ENCODE assay signal across 17 mouse cellular contexts in genomic region chr9:50886870-50887269, GRCm38 (mm10). TPM values are rescaled to one million over a fixed set of nuclear protein-coding genes. Genes with fewer than 3 reads are reported as not detected.
DNase-seq lines count a peak whose midpoint lies in the region; ATAC-seq and TF ChIP-seq lines count a peak whose summit lies in the region.
"Had no signal": no experiment of that assay in that cellular context is flagged by ENCODE, and none has a peak within 500 bp of the region (broad histone marks: within the 10 kb centered on the region; RNA-seq: fewer than 3 reads in every experiment).

No protein-coding gene starts in this region.

- no peaks in the 10 kb centered on the region for H3K27me3 ChIP-seq in heart, embryonic 15.5 days
- H3K27me3 ChIP-seq in lung, embryonic 15.5 days = no peaks in the 10 kb centered on the region
- H3K27me3 ChIP-seq in intestine, embryonic 15.5 days (replicated peaks) = no peaks in the 10 kb centered on the region
- H3K27me3 ChIP-seq in small intestine, adult 2 months (ENCODE audit: control insufficient read depth, insufficient read depth, low read length) = no peaks in the 10 kb centered on the region
- H3K27me3 ChIP-seq in hindbrain, embryonic 12.5 days = no peaks in the 10 kb centered on the region
- H3K27me3 ChIP-seq: hindbrain, embryonic 15.5 days; limb, embryonic 15.5 days; midbrain, embryonic 15.5 days had no signal

- TF ChIP-seq CTCF in lung, adult 2 months (IDR thresholded peaks at IDR 0.05; ENCODE audit: insufficient read depth, low read length) = no peak
- no peak for TF ChIP-seq CTCF in small intestine, adult 2 months (IDR thresholded peaks at IDR 0.05; ENCODE audit: extremely low read depth, insufficient read length, insufficient replicate concordance, low read depth, low read length)

- WGBS in heart, embryonic 15.5 days = 96% methylated on average over 1 of the region's 1 CpGs
- WGBS in lung, embryonic 15.5 days = 84% methylated on average over 1 of the region's 1 CpGs
- 79% methylated on average over 1 of the region's 1 CpGs for WGBS in lung, adult 2 months
- 100% methylated on average over 1 of the region's 1 CpGs for WGBS in intestine, embryonic 15.5 days
- 38% methylated on average over 1 of the region's 1 CpGs for WGBS in small intestine, adult 2 months
- 100% methylated on average over 1 of the region's 1 CpGs for WGBS in hindbrain, embryonic 12.5 days

- H3K4me2 ChIP-seq in heart, embryonic 15.5 days = no peak overlapping the region
- no peak overlapping the region for H3K4me2 ChIP-seq in lung, embryonic 15.5 days
- no peak overlapping the region for H3K4me2 ChIP-seq in intestine, embryonic 15.5 days (replicated peaks)
- H3K4me2 ChIP-seq in hindbrain, embryonic 12.5 days (replicated peaks) = no peak overlapping the region
- H3K4me2 ChIP-seq: hindbrain, embryonic 15.5 days; limb, embryonic 15.5 days; lung, embryonic 14.5 days; midbrain, embryonic 15.5 days had no signal

- no peaks in the 10 kb centered on the region; the same call in 1 of the 2 replicates for H3K36me3 ChIP-seq in heart, embryonic 15.5 days
- H3K36me3 ChIP-seq in lung, embryonic 15.5 days = 0 out of 2 replicates have a peak, but pooled peaks cover 6% of the 10 kb centered on the region
- 0 out of 2 replicates have a peak, but pooled peaks cover 4% of the 10 kb centered on the region for H3K36me3 ChIP-seq in intestine, embryonic 15.5 days
- H3K36me3 ChIP-seq in small intestine, adult 2 months (ENCODE audit: control insufficient read depth, insufficient read depth, low read length) = peaks cover 1% of the 10 kb centered on the region; the same call in 1 of the 2 replicates
- H3K36me3 ChIP-seq in hindbrain, embryonic 12.5 days = peaks cover 10% of the 10 kb centered on the region; the same call in 1 of the 2 replicates
- H3K36me3 ChIP-seq: hindbrain, embryonic 15.5 days; midbrain, embryonic 15.5 days had no signal

- no peaks in the 10 kb centered on the region for H3K9me3 ChIP-seq in heart, embryonic 15.5 days (replicated peaks)
- H3K9me3 ChIP-seq in lung, embryonic 15.5 days = no peaks in the 10 kb centered on the region
- no peaks in the 10 kb centered on the region for H3K9me3 ChIP-seq in intestine, embryonic 15.5 days
- H3K9me3 ChIP-seq in hindbrain, embryonic 12.5 days (replicated peaks) = no peaks in the 10 kb centered on the region
- H3K9me3 ChIP-seq: hindbrain, embryonic 15.5 days; limb, embryonic 15.5 days; midbrain, embryonic 15.5 days had no signal

- ATAC-seq in heart, embryonic 15.5 days (replicated peaks; ENCODE audit: insufficient number of reproducible peaks, insufficient read depth, low FRiP score, low read depth) = no peak
- no peak for ATAC-seq in lung, embryonic 15.5 days (ENCODE audit: borderline replicate concordance, extremely low read depth, low FRiP score, low TSS enrichment)
- ATAC-seq in intestine, embryonic 15.5 days = peak; percentile 12; the same call in 1 of the 2 replicates
- ATAC-seq in hindbrain, embryonic 12.5 days (ENCODE audit: low FRiP score) = no peak
- ATAC-seq: midbrain, embryonic 15.5 days had no signal

- H3K4me1 ChIP-seq in heart, embryonic 15.5 days (replicated peaks) = peaks cover 37% of the 10 kb centered on the region
- H3K4me1 ChIP-seq in lung, embryonic 15.5 days = peaks cover 50% of the 10 kb centered on the region
- H3K4me1 ChIP-seq in lung, adult 2 months (ENCODE audit: control insufficient read depth, insufficient read depth, low read length) = peaks cover 29% of the 10 kb centered on the region
- peaks cover 28% of the 10 kb centered on the region for H3K4me1 ChIP-seq in intestine, embryonic 15.5 days (replicated peaks)
- H3K4me1 ChIP-seq in small intestine, adult 2 months (ENCODE audit: control insufficient read depth, insufficient read depth, insufficient read length, low read length) = peaks cover 9% of the 10 kb centered on the region; the same call in 1 of the 2 replicates
- H3K4me1 ChIP-seq in hindbrain, embryonic 12.5 days = peaks cover 15% of the 10 kb centered on the region

- no peak for TF ChIP-seq POLR2A in lung, adult 2 months (IDR thresholded peaks at IDR 0.05; ENCODE audit: borderline replicate concordance, extremely low read depth, low read depth, low read length)
- no peak for TF ChIP-seq POLR2A in small intestine, adult 2 months (IDR thresholded peaks at IDR 0.05; ENCODE audit: low read depth, low read length)

- H3K9ac ChIP-seq in heart, embryonic 15.5 days = no peak overlapping the region
- no peak overlapping the region for H3K9ac ChIP-seq in lung, embryonic 15.5 days
- H3K9ac ChIP-seq in intestine, embryonic 15.5 days = no peak overlapping the region
- no peak overlapping the region for H3K9ac ChIP-seq in hindbrain, embryonic 12.5 days
- H3K9ac ChIP-seq: hindbrain, embryonic 15.5 days; limb, embryonic 15.5 days; lung, embryonic 14.5 days; midbrain, embryonic 15.5 days had no signal

- H3K4me3 ChIP-seq in heart, embryonic 15.5 days = no peak overlapping the region
- no peak overlapping the region for H3K4me3 ChIP-seq in lung, embryonic 15.5 days
- no peak overlapping the region for H3K4me3 ChIP-seq in lung, adult 2 months (replicated peaks; ENCODE audit: extremely low read depth, low read depth, low read length)
- no peak overlapping the region for H3K4me3 ChIP-seq in intestine, embryonic 15.5 days (replicated peaks)
- no peak overlapping the region for H3K4me3 ChIP-seq in small intestine, adult 2 months (ENCODE audit: low read depth, low read length)
- no peak overlapping the region for H3K4me3 ChIP-seq in hindbrain, embryonic 12.5 days
- H3K4me3 ChIP-seq: hindbrain, embryonic 15.5 days; limb, embryonic 15.5 days; midbrain, embryonic 15.5 days had no signal

- H3K27ac ChIP-seq in heart, embryonic 15.5 days = peak overlapping the region; percentile 32; the same call in 1 of the 2 replicates
- peak overlapping the region; percentile 54 for H3K27ac ChIP-seq in lung, embryonic 15.5 days
- 0 out of 2 replicates have a peak overlapping the region, but pooled peaks have one; percentile 17 for H3K27ac ChIP-seq in intestine, embryonic 15.5 days
- H3K27ac ChIP-seq in small intestine, adult 2 months (ENCODE audit: insufficient read depth, low read depth, low read length) = 0 out of 2 replicates have a peak overlapping the region, but pooled peaks have one; percentile 11
- H3K27ac ChIP-seq in hindbrain, embryonic 12.5 days = no peak overlapping the region
- H3K27ac ChIP-seq: hindbrain, embryonic 15.5 days; limb, embryonic 15.5 days; midbrain, embryonic 15.5 days had no signal

- no peak for DNase-seq in heart, postnatal 4 days
- DNase-seq in lung, adult 2 months = no peak
- DNase-seq: adrenal gland, postnatal 36 days; cerebellum, adult 18-20 months; kidney, adult 18-20 months; kidney, postnatal 4 days; right cerebral cortex, postnatal 25 days; thymus, postnatal 14 days had no signal

RNA-seq across cellular contexts. Expression of gene Ppp2r1b, which starts 41.8 kb away (rescaled TPM):
- 33.4 and 42.5 TPM in 2 replicates for polyA plus RNA-seq in heart, embryonic 15.5 days (2015; fragmentation: Nextera tagmentation; extraction: Ambion mirVana)
- 10 to 100 TPM; 24.0 to 29.8 TPM for total RNA-seq in heart, postnatal 4 days (2021)
- 62.1 and 66.1 TPM in 2 replicates for polyA plus RNA-seq in lung, embryonic 15.5 days (2015; fragmentation: Nextera tagmentation; extraction: Ambion mirVana)
- polyA plus RNA-seq in lung, adult 2 months (2012; rRNA removed) = 6.8 and 12.5 TPM in 2 replicates
- 62.8 and 65.7 TPM in 2 replicates for polyA plus RNA-seq in intestine, embryonic 15.5 days (2015; fragmentation: Nextera tagmentation; extraction: Ambion mirVana)
- polyA plus RNA-seq in small intestine, adult 2 months (2012; rRNA removed) = 1.6 and 1.9 TPM in 2 replicates
- 87.6 and 90.5 TPM in 2 replicates for polyA plus RNA-seq in hindbrain, embryonic 12.5 days (2016; fragmentation: Nextera tagmentation; extraction: Ambion mirVana)
